Mouse (Mus musculus): ENCODE measurements around the gene Ddah2. TPM values are rescaled to one million over a fixed set of nuclear protein-coding genes. Genes with fewer than 3 reads are reported as not detected.

Ddah2 gene
- polyA plus RNA-seq, 1 experiment = 9.4 TPM

Other genes with a start within 250 kb of the Ddah2 start
- 18.5 and 20.3 TPM in 2 replicates for gene Stk19, start 222.1 kb upstream of the Ddah2 start, polyA plus RNA-seq (2012; ENCODE audit: insufficient read depth, insufficient read length, missing spikeins)
- 15.3 and 17.2 TPM in 2 replicates for gene Dxo, start 222.0 kb upstream of the Ddah2 start, polyA plus RNA-seq (2012; ENCODE audit: insufficient read depth, insufficient read length, missing spikeins)
- gene Skiv2l, start 208.8 kb upstream of the Ddah2 start, polyA plus RNA-seq (2012; ENCODE audit: insufficient read depth, insufficient read length, missing spikeins) = 15.1 and 24.6 TPM in 2 replicates
- gene Nelfe, start 208.6 kb upstream of the Ddah2 start, polyA plus RNA-seq (2012; ENCODE audit: insufficient read depth, insufficient read length, missing spikeins) = 25.0 and 41.5 TPM in 2 replicates
- gene Cfb, start 196.5 kb upstream of the Ddah2 start, polyA plus RNA-seq (2012; ENCODE audit: insufficient read depth, insufficient read length, missing spikeins) = 29.3 and 35.1 TPM in 2 replicates
- gene Zbtb12, start 179.6 kb upstream of the Ddah2 start, polyA plus RNA-seq (2012; ENCODE audit: insufficient read depth, insufficient read length, missing spikeins) = 3.0 and 3.3 TPM in 2 replicates
- not detected in 2 replicates for gene Gm20547, start 177.0 kb upstream of the Ddah2 start, polyA plus RNA-seq (2012; ENCODE audit: insufficient read depth, insufficient read length, missing spikeins)
- gene C2, start 160.8 kb upstream of the Ddah2 start, polyA plus RNA-seq (2012; ENCODE audit: insufficient read depth, insufficient read length, missing spikeins) = 6.0 and 12.4 TPM in 2 replicates
- 27.4 and 30.6 TPM in 2 replicates for gene Ehmt2, start 160.6 kb upstream of the Ddah2 start, polyA plus RNA-seq (2012; ENCODE audit: insufficient read depth, insufficient read length, missing spikeins)
- gene Slc44a4, start 144.6 kb upstream of the Ddah2 start, polyA plus RNA-seq (2012; ENCODE audit: insufficient read depth, insufficient read length, missing spikeins) = not detected in 2 replicates
- gene Neu1, start 127.8 kb upstream of the Ddah2 start, polyA plus RNA-seq (2012; ENCODE audit: insufficient read depth, insufficient read length, missing spikeins) = 9.1 and 10.2 TPM in 2 replicates
- gene Hspa1b, start 99.8 kb upstream of the Ddah2 start, polyA plus RNA-seq (2012; ENCODE audit: insufficient read depth, insufficient read length, missing spikeins) = 5.2 and 26.8 TPM in 2 replicates
- not detected in 2 replicates for gene Gm20481, start 89.1 kb upstream of the Ddah2 start, polyA plus RNA-seq (2012; ENCODE audit: insufficient read depth, insufficient read length, missing spikeins)
- gene Hspa1a, start 86.9 kb upstream of the Ddah2 start, polyA plus RNA-seq (2012; ENCODE audit: insufficient read depth, insufficient read length, missing spikeins) = 6.3 and 18.9 TPM in 2 replicates
- 0.48 and 0.71 TPM in 2 replicates for gene Hspa1l, start 86.3 kb upstream of the Ddah2 start, polyA plus RNA-seq (2012; ENCODE audit: insufficient read depth, insufficient read length, missing spikeins)
- 22.4 and 29.8 TPM in 2 replicates for gene Lsm2, start 77.2 kb upstream of the Ddah2 start, polyA plus RNA-seq (2012; ENCODE audit: insufficient read depth, insufficient read length, missing spikeins)
- 12.7 and 14.2 TPM in 2 replicates for gene Vars, start 58.0 kb upstream of the Ddah2 start, polyA plus RNA-seq (2012; ENCODE audit: insufficient read depth, insufficient read length, missing spikeins)
- gene Vwa7, start 42.5 kb upstream of the Ddah2 start, polyA plus RNA-seq (2012; ENCODE audit: insufficient read depth, insufficient read length, missing spikeins) = not detected in 2 replicates
- not detected in 2 replicates for gene Sapcd1, start 31.0 kb upstream of the Ddah2 start, polyA plus RNA-seq (2012; ENCODE audit: insufficient read depth, insufficient read length, missing spikeins)
- gene Msh5, start 12.3 kb upstream of the Ddah2 start, polyA plus RNA-seq (2012; ENCODE audit: insufficient read depth, insufficient read length, missing spikeins) = not detected in 2 replicates
- gene Clic1, start 9.1 kb upstream of the Ddah2 start, polyA plus RNA-seq (2012; ENCODE audit: insufficient read depth, insufficient read length, missing spikeins) = 13.6 and 16.8 TPM in 2 replicates
- not detected in 2 replicates for gene Ly6g6c, start 6.4 kb downstream of the Ddah2 start, polyA plus RNA-seq (2012; ENCODE audit: insufficient read depth, insufficient read length, missing spikeins)
- gene Mpig6b, start 7.1 kb downstream of the Ddah2 start, polyA plus RNA-seq (2012; ENCODE audit: insufficient read depth, insufficient read length, missing spikeins) = not detected in 2 replicates
- not detected in 2 replicates for gene Ly6g6e, start 17.9 kb downstream of the Ddah2 start, polyA plus RNA-seq (2012; ENCODE audit: insufficient read depth, insufficient read length, missing spikeins)
- 3.0 TPM in 1 of 2 replicates, not detected in the other for gene Ly6g6d, start 19.0 kb downstream of the Ddah2 start, polyA plus RNA-seq (2012; ENCODE audit: insufficient read depth, insufficient read length, missing spikeins)
- gene Ly6g6f, start 26.6 kb downstream of the Ddah2 start, polyA plus RNA-seq (2012; ENCODE audit: insufficient read depth, insufficient read length, missing spikeins) = not detected in 2 replicates
- gene Abhd16a, start 30.2 kb downstream of the Ddah2 start, polyA plus RNA-seq (2012; ENCODE audit: insufficient read depth, insufficient read length, missing spikeins) = 43.3 and 44.8 TPM in 2 replicates
- gene Ly6g5c, start 49.2 kb downstream of the Ddah2 start, polyA plus RNA-seq (2012; ENCODE audit: insufficient read depth, insufficient read length, missing spikeins) = not detected in 2 replicates
- not detected in 2 replicates for gene Ly6g5b, start 56.4 kb downstream of the Ddah2 start, polyA plus RNA-seq (2012; ENCODE audit: insufficient read depth, insufficient read length, missing spikeins)
- gene Gpank1, start 62.4 kb downstream of the Ddah2 start, polyA plus RNA-seq (2012; ENCODE audit: insufficient read depth, insufficient read length, missing spikeins) = 7.9 and 12.8 TPM in 2 replicates
- 138 and 147 TPM in 2 replicates for gene Csnk2b, start 63.0 kb downstream of the Ddah2 start, polyA plus RNA-seq (2012; ENCODE audit: insufficient read depth, insufficient read length, missing spikeins)
- gene D17H6S53E, start 67.3 kb downstream of the Ddah2 start, polyA plus RNA-seq (2012; ENCODE audit: insufficient read depth, insufficient read length, missing spikeins) = 12.8 and 17.2 TPM in 2 replicates
- not detected in 2 replicates for gene Apom, start 73.0 kb downstream of the Ddah2 start, polyA plus RNA-seq (2012; ENCODE audit: insufficient read depth, insufficient read length, missing spikeins)
- gene Bag6, start 76.1 kb downstream of the Ddah2 start, polyA plus RNA-seq (2012; ENCODE audit: insufficient read depth, insufficient read length, missing spikeins) = 119 and 160 TPM in 2 replicates
- gene Prrc2a, start 105.9 kb downstream of the Ddah2 start, polyA plus RNA-seq (2012; ENCODE audit: insufficient read depth, insufficient read length, missing spikeins) = 42.9 and 81.7 TPM in 2 replicates
- gene Aif1, start 117.0 kb downstream of the Ddah2 start, polyA plus RNA-seq (2012; ENCODE audit: insufficient read depth, insufficient read length, missing spikeins) = 10.5 and 14.3 TPM in 2 replicates
- 12.2 and 16.4 TPM in 2 replicates for gene Lst1, start 129.4 kb downstream of the Ddah2 start, polyA plus RNA-seq (2012; ENCODE audit: insufficient read depth, insufficient read length, missing spikeins)
- gene Ltb, start 135.4 kb downstream of the Ddah2 start, polyA plus RNA-seq (2012; ENCODE audit: insufficient read depth, insufficient read length, missing spikeins) = not detected in 2 replicates
- gene Tnf, start 143.0 kb downstream of the Ddah2 start, polyA plus RNA-seq (2012; ENCODE audit: insufficient read depth, insufficient read length, missing spikeins) = not detected in 2 replicates
- gene Lta, start 146.3 kb downstream of the Ddah2 start, polyA plus RNA-seq (2012; ENCODE audit: insufficient read depth, insufficient read length, missing spikeins) = not detected in 2 replicates
- not detected in 2 replicates for gene Gm16181, start 161.8 kb downstream of the Ddah2 start, polyA plus RNA-seq (2012; ENCODE audit: insufficient read depth, insufficient read length, missing spikeins)
- 2.7 and 4.0 TPM in 2 replicates for gene Atp6v1g2, start 174.6 kb downstream of the Ddah2 start, polyA plus RNA-seq (2012; ENCODE audit: insufficient read depth, insufficient read length, missing spikeins)
- gene Nfkbil1, start 176.8 kb downstream of the Ddah2 start, polyA plus RNA-seq (2012; ENCODE audit: insufficient read depth, insufficient read length, missing spikeins) = 5.2 and 6.7 TPM in 2 replicates
- gene Ddx39b, start 182.7 kb downstream of the Ddah2 start, polyA plus RNA-seq (2012; ENCODE audit: insufficient read depth, insufficient read length, missing spikeins) = 50.5 and 57.9 TPM in 2 replicates
- 284 and 411 TPM in 2 replicates for gene H2-D1, start 203.7 kb downstream of the Ddah2 start, polyA plus RNA-seq (2012; ENCODE audit: insufficient read depth, insufficient read length, missing spikeins)

Measured in brown adipose tissue, adult 24 weeks (tissue).